Mouse (Mus musculus) liver, embryonic 15.5 days (tissue): Measurements from ENCODE around the gene Peg10. TPM values are rescaled to one million over a fixed set of nuclear protein-coding genes. Genes with fewer than 3 reads are reported as not detected.

Experiments used
- ATAC-seq: fragments of 200-750 bp; cut with Nextera tagmentation; 2 replicates; pipeline ENCODE4 v1.8.0; 2017; ENCODE audit warnings: moderate number of reproducible peaks, mild to moderate bottlenecking, moderate library complexity; ENCODE audit not compliant: insufficient read depth
- H3K27ac ChIP-seq: fragments of 300-500 bp; sonication (generic); replicated peaks from 2 replicates; pipeline ENCODE4 v1.5.1; 2015; ENCODE audit warnings: mild to moderate bottlenecking, inconsistent platforms
- H3K27me3 ChIP-seq: fragments of 300-500 bp; sonication (generic); 2 replicates; pipeline ENCODE4 v1.6.1; 2015; ENCODE audit warnings: mild to moderate bottlenecking, inconsistent platforms
- H3K36me3 ChIP-seq: fragments of 300-500 bp; sonication (generic); replicated peaks from 2 replicates; pipeline ENCODE4 v1.6.1; 2015; ENCODE audit warnings: moderate library complexity, mild to moderate bottlenecking, inconsistent platforms
- H3K4me1 ChIP-seq: fragments of 300-500 bp; sonication (generic); replicated peaks from 2 replicates; pipeline ENCODE4 v1.6.1; 2015; ENCODE audit warnings: inconsistent platforms
- H3K4me2 ChIP-seq: fragments of 300-500 bp; sonication (generic); 2 replicates; pipeline ENCODE4 v1.6.1; 2015; ENCODE audit warnings: moderate library complexity, mild to moderate bottlenecking, inconsistent platforms
- H3K4me3 ChIP-seq: fragments of 300-500 bp; sonication (generic); replicated peaks from 2 replicates; pipeline ENCODE4 v1.5.1; 2015; ENCODE audit warnings: mild to moderate bottlenecking, inconsistent platforms
- H3K9ac ChIP-seq: fragments of 300-500 bp; sonication (generic); 2 replicates; pipeline ENCODE4 v1.6.1; 2015; ENCODE audit warnings: moderate library complexity, mild to moderate bottlenecking, inconsistent platforms
- H3K9me3 ChIP-seq: fragments of 300-500 bp; sonication (generic); replicated peaks from 2 replicates; pipeline ENCODE4 v1.6.1; 2016; ENCODE audit warnings: inconsistent platforms
- WGBS: fragments of 180-500 bp; shearing (Covaris S2); methylation state at CpG from one replicate; pipeline ENCODE4 v1.1.7; 2015; ENCODE audit warnings: mixed read lengths; ENCODE audit not compliant: insufficient replicate concordance; 5-methylcytosine and 5-hydroxymethylcytosine counted together
- polyA plus RNA-seq: library from polyadenylated mRNA; unstranded; fragments of >200 nt; fragmentation: Nextera tagmentation; extraction: Ambion mirVana; gene quantifications from 2 replicates; pipeline ENCODE4 v1.2.1, GENCODE M21; 2015

Gene Peg10
- 1.8 and 2.0 TPM in 2 replicates for polyA plus RNA-seq

GRCm38 (mm10) chr6:4746696-4747439 lies at the start of gene Peg10, which contains the start of gene Sgce:
Gene Peg10 (plus strand): TSS chr6:4747306.
Gene Sgce (minus strand): TSS chr6:4747207.
- Histone ChIP-seq H3K27me3 (peaks cover 33% of the 10 kb centered on the region), H3K36me3 (no peaks in the 10 kb centered on the region), H3K27ac (no peak within 1 kb of the TSS; the same call in 1 of the 2 replicates), H3K9ac (no peak within 1 kb of the TSS; the same call in 1 of the 2 replicates), H3K4me3 (peak within 1 kb of the TSS; percentile 49), H3K4me2 (peak within 1 kb of the TSS; percentile 55), H3K9me3 (no peaks in the 10 kb centered on the region), H3K4me1 (peaks cover 9% of the 10 kb centered on the region; the same call in 1 of the 2 replicates)
- peak; percentile 27; the same call in 1 of the 2 replicates for ATAC-seq
- WGBS, result 48% methylated on average over 38 of the region's 38 CpGs

- Histone ChIP-seq H3K27ac (no peak overlapping the region), H3K36me3 (no peaks in the 10 kb centered on the region), H3K4me1 (no peaks in the 10 kb centered on the region), H3K4me2 (no peak overlapping the region), H3K9me3 (no peaks in the 10 kb centered on the region), H3K9ac (no peak overlapping the region), H3K4me3 (no peak overlapping the region), H3K27me3 (no peaks in the 10 kb centered on the region)
- ATAC-seq, result no peak
- WGBS, result 65% methylated on average over 8 of the region's 8 CpGs
Measured at GRCm38 (mm10) chr6:4701641-4702040, 45.5 kb upstream of the Peg10 start.

GRCm38 (mm10) chr6:4703908-4704307 lies 43.2 kb upstream of the Peg10 start:
- H3K4me1 ChIP-seq, result no peaks in the 10 kb centered on the region
- no peak overlapping the region for H3K4me3 ChIP-seq
- H3K27me3 ChIP-seq, result no peaks in the 10 kb centered on the region
- no peaks in the 10 kb centered on the region for H3K9me3 ChIP-seq
- H3K9ac ChIP-seq, result no peak overlapping the region
- no peak overlapping the region for H3K4me2 ChIP-seq
- H3K27ac ChIP-seq, result no peak overlapping the region
- no peak for ATAC-seq
- H3K36me3 ChIP-seq, result no peaks in the 10 kb centered on the region
- WGBS, result 65% methylated on average over 7 of the region's 7 CpGs

- Histone ChIP-seq H3K9ac (no peak overlapping the region), H3K36me3 (no peaks in the 10 kb centered on the region), H3K4me2 (no peak overlapping the region), H3K27me3 (no peaks in the 10 kb centered on the region), H3K4me3 (no peak overlapping the region), H3K9me3 (no peaks in the 10 kb centered on the region), H3K4me1 (no peaks in the 10 kb centered on the region), H3K27ac (no peak overlapping the region)
- ATAC-seq, result no peak
- 33% methylated on average over 5 of the region's 5 CpGs for WGBS
Measured at GRCm38 (mm10) chr6:4706415-4706814, 40.7 kb upstream of the Peg10 start.

- H3K4me1 ChIP-seq, result no peaks in the 10 kb centered on the region
- H3K36me3 ChIP-seq, result no peaks in the 10 kb centered on the region
- H3K4me3 ChIP-seq, result no peak overlapping the region
- WGBS, result 39% methylated on average over 1 of the region's 1 CpGs
- no peaks in the 10 kb centered on the region for H3K9me3 ChIP-seq
- H3K4me2 ChIP-seq, result no peak overlapping the region
- no peaks in the 10 kb centered on the region for H3K27me3 ChIP-seq
- no peak for ATAC-seq
- no peak overlapping the region for H3K9ac ChIP-seq
- H3K27ac ChIP-seq, result no peak overlapping the region
Measured at GRCm38 (mm10) chr6:4708971-4709370, 38.1 kb upstream of the Peg10 start.

GRCm38 (mm10) chr6:4716171-4716570 lies 30.9 kb upstream of the Peg10 start:
- no peaks in the 10 kb centered on the region for H3K9me3 ChIP-seq
- WGBS, result 77% methylated on average over 2 of the region's 2 CpGs
- no peak overlapping the region for H3K4me2 ChIP-seq
- no peak overlapping the region for H3K27ac ChIP-seq
- H3K27me3 ChIP-seq, result no peaks in the 10 kb centered on the region
- ATAC-seq, result no peak
- no peak overlapping the region for H3K4me3 ChIP-seq
- H3K9ac ChIP-seq, result no peak overlapping the region
- no peaks in the 10 kb centered on the region for H3K36me3 ChIP-seq
- no peaks in the 10 kb centered on the region for H3K4me1 ChIP-seq

- no peak overlapping the region for H3K4me3 ChIP-seq
- no peak for ATAC-seq
- WGBS, result 57% methylated on average over 2 of the region's 2 CpGs
- H3K9me3 ChIP-seq, result no peaks in the 10 kb centered on the region
- H3K9ac ChIP-seq, result no peak overlapping the region
- no peaks in the 10 kb centered on the region for H3K36me3 ChIP-seq
- H3K4me1 ChIP-seq, result no peaks in the 10 kb centered on the region
- H3K27me3 ChIP-seq, result no peaks in the 10 kb centered on the region
- no peak overlapping the region for H3K4me2 ChIP-seq
- no peak overlapping the region for H3K27ac ChIP-seq
Measured at GRCm38 (mm10) chr6:4717344-4717743, 29.8 kb upstream of the Peg10 start.

- no peak for ATAC-seq
- 60% methylated on average over 6 of the region's 6 CpGs for WGBS
- H3K9me3 ChIP-seq, result no peaks in the 10 kb centered on the region
- no peak overlapping the region for H3K4me3 ChIP-seq
- no peaks in the 10 kb centered on the region for H3K27me3 ChIP-seq
- no peak overlapping the region for H3K9ac ChIP-seq
- no peak overlapping the region for H3K27ac ChIP-seq
- H3K4me2 ChIP-seq, result no peak overlapping the region
- no peaks in the 10 kb centered on the region for H3K36me3 ChIP-seq
- no peaks in the 10 kb centered on the region for H3K4me1 ChIP-seq
Measured at GRCm38 (mm10) chr6:4722142-4722541, 25.0 kb upstream of the Peg10 start.

GRCm38 (mm10) chr6:4722739-4723138 lies 24.4 kb upstream of the Peg10 start:
- Histone ChIP-seq H3K27ac (no peak overlapping the region), H3K4me3 (no peak overlapping the region), H3K27me3 (no peaks in the 10 kb centered on the region), H3K36me3 (no peaks in the 10 kb centered on the region), H3K9me3 (no peaks in the 10 kb centered on the region), H3K4me2 (no peak overlapping the region), H3K9ac (no peak overlapping the region), H3K4me1 (no peaks in the 10 kb centered on the region)
- no peak for ATAC-seq
- 74% methylated on average over 13 of the region's 13 CpGs for WGBS

GRCm38 (mm10) chr6:4723998-4724757 lies 22.9 kb upstream of the Peg10 start:
- H3K4me1 ChIP-seq, result no peaks in the 10 kb centered on the region
- H3K4me3 ChIP-seq, result no peak overlapping the region
- H3K9me3 ChIP-seq, result no peaks in the 10 kb centered on the region
- no peaks in the 10 kb centered on the region for H3K36me3 ChIP-seq
- no peak for ATAC-seq
- no peaks in the 10 kb centered on the region for H3K27me3 ChIP-seq
- H3K4me2 ChIP-seq, result no peak overlapping the region
- H3K27ac ChIP-seq, result no peak overlapping the region
- WGBS, result 72% methylated on average over 15 of the region's 15 CpGs
- H3K9ac ChIP-seq, result no peak overlapping the region

- Histone ChIP-seq H3K9ac (no peak overlapping the region), H3K9me3 (no peaks in the 10 kb centered on the region), H3K4me2 (no peak overlapping the region), H3K4me1 (no peaks in the 10 kb centered on the region), H3K27ac (no peak overlapping the region), H3K4me3 (no peak overlapping the region), H3K36me3 (no peaks in the 10 kb centered on the region), H3K27me3 (no peaks in the 10 kb centered on the region)
- no peak for ATAC-seq
- 33% methylated on average over 2 of the region's 2 CpGs for WGBS
Measured at GRCm38 (mm10) chr6:4728305-4728704, 18.8 kb upstream of the Peg10 start.
